Mouse (Mus musculus): ENCODE measurements around the gene Pramef12. TPM values are rescaled to one million over a fixed set of nuclear protein-coding genes. Genes with fewer than 3 reads are reported as not detected.
A peak's percentile ranks its signal among the peaks of the same experiment; 100 is the strongest.

Gene Pramef12
- 0.41 and 0.76 TPM in 2 replicates for polyA plus RNA-seq (2015; fragmentation: Nextera tagmentation; extraction: Ambion mirVana)

GRCm38 (mm10) chr4:144408290-144408689 lies at the start of gene Pramef12:
Gene Pramef12 (minus strand): TSS chr4:144408464.
- H3K27me3 ChIP-seq, result no peaks in the 10 kb centered on the region
- no peaks in the 10 kb centered on the region for H3K9me3 ChIP-seq
- no peak within 1 kb of the TSS for H3K4me3 ChIP-seq
- H3K27ac ChIP-seq, result no peak within 1 kb of the TSS
- H3K9ac ChIP-seq, result no peak within 1 kb of the TSS
- 60% methylated on average over 9 of the region's 9 CpGs for WGBS
- no peaks in the 10 kb centered on the region for H3K4me1 ChIP-seq
- H3K36me3 ChIP-seq, result no peaks in the 10 kb centered on the region
- no peak for ATAC-seq (ENCODE audit: insufficient number of reproducible peaks, low FRiP score, low TSS enrichment, low read depth)
- H3K4me2 ChIP-seq, result no peak within 1 kb of the TSS

GRCm38 (mm10) chr4:144453217-144453616 lies 45.0 kb upstream of the Pramef12 start, which contains the start of gene Gm9944:
Gene Gm9944 (minus strand): TSS chr4:144453317.
- no peak for ATAC-seq (ENCODE audit: insufficient number of reproducible peaks, low FRiP score, low TSS enrichment, low read depth)
- Histone ChIP-seq H3K9me3 (no peaks in the 10 kb centered on the region), H3K4me1 (no peaks in the 10 kb centered on the region), H3K36me3 (no peaks in the 10 kb centered on the region), H3K4me3 (no peak within 1 kb of the TSS), H3K27ac (no peak within 1 kb of the TSS), H3K9ac (no peak within 1 kb of the TSS), H3K4me2 (no peak within 1 kb of the TSS), H3K27me3 (no peaks in the 10 kb centered on the region)
- 76% methylated on average over 2 of the region's 2 CpGs for WGBS

GRCm38 (mm10) chr4:144448546-144448945 lies 40.3 kb upstream of the Pramef12 start:
- Histone ChIP-seq H3K4me1 (no peaks in the 10 kb centered on the region), H3K9me3 (no peaks in the 10 kb centered on the region), H3K9ac (no peak overlapping the region), H3K4me3 (no peak overlapping the region), H3K4me2 (no peak overlapping the region), H3K27ac (no peak overlapping the region), H3K36me3 (no peaks in the 10 kb centered on the region), H3K27me3 (no peaks in the 10 kb centered on the region)
- WGBS, result 42% methylated on average over 2 of the region's 2 CpGs
- no peak for ATAC-seq (ENCODE audit: insufficient number of reproducible peaks, low FRiP score, low TSS enrichment, low read depth)

- ATAC-seq (ENCODE audit: insufficient number of reproducible peaks, low FRiP score, low TSS enrichment, low read depth), result no peak
- H3K4me1 ChIP-seq, result no peaks in the 10 kb centered on the region
- H3K9me3 ChIP-seq, result no peaks in the 10 kb centered on the region
- no peak overlapping the region for H3K4me3 ChIP-seq
- no peaks in the 10 kb centered on the region for H3K27me3 ChIP-seq
- WGBS, result 57% methylated on average over 1 of the region's 1 CpGs
- H3K9ac ChIP-seq, result no peak overlapping the region
- no peaks in the 10 kb centered on the region for H3K36me3 ChIP-seq
- no peak overlapping the region for H3K27ac ChIP-seq
- no peak overlapping the region for H3K4me2 ChIP-seq
Observed at GRCm38 (mm10) chr4:144441582-144441981, 33.3 kb upstream of the Pramef12 start.

GRCm38 (mm10) chr4:144441095-144441494 lies 32.8 kb upstream of the Pramef12 start:
- Histone ChIP-seq H3K27ac (no peak overlapping the region), H3K4me3 (no peak overlapping the region), H3K4me1 (no peaks in the 10 kb centered on the region), H3K9me3 (no peaks in the 10 kb centered on the region), H3K27me3 (no peaks in the 10 kb centered on the region), H3K9ac (no peak overlapping the region), H3K36me3 (no peaks in the 10 kb centered on the region), H3K4me2 (no peak overlapping the region)
- 79% methylated on average over 3 of the region's 4 CpGs for WGBS
- no peak for ATAC-seq (ENCODE audit: insufficient number of reproducible peaks, low FRiP score, low TSS enrichment, low read depth)

GRCm38 (mm10) chr4:144438672-144439071 lies 30.4 kb upstream of the Pramef12 start, which contains the start of gene 1700012P22Rik:
Gene 1700012P22Rik (minus strand): TSS chr4:144438772.
- Histone ChIP-seq H3K27ac (no peak within 1 kb of the TSS), H3K4me3 (no peak within 1 kb of the TSS), H3K4me1 (no peaks in the 10 kb centered on the region), H3K36me3 (no peaks in the 10 kb centered on the region), H3K9ac (no peak within 1 kb of the TSS), H3K9me3 (no peaks in the 10 kb centered on the region), H3K27me3 (no peaks in the 10 kb centered on the region), H3K4me2 (no peak within 1 kb of the TSS)
- ATAC-seq (ENCODE audit: insufficient number of reproducible peaks, low FRiP score, low TSS enrichment, low read depth), result no peak

GRCm38 (mm10) chr4:144433216-144433615 lies 25.0 kb upstream of the Pramef12 start:
- Histone ChIP-seq H3K4me3 (no peak overlapping the region), H3K9ac (no peak overlapping the region), H3K9me3 (no peaks in the 10 kb centered on the region), H3K4me1 (no peaks in the 10 kb centered on the region), H3K27me3 (no peaks in the 10 kb centered on the region), H3K27ac (no peak overlapping the region), H3K36me3 (no peaks in the 10 kb centered on the region), H3K4me2 (no peak overlapping the region)
- ATAC-seq (ENCODE audit: insufficient number of reproducible peaks, low FRiP score, low TSS enrichment, low read depth), result no peak
- WGBS, result 87% methylated on average over 5 of the region's 5 CpGs

GRCm38 (mm10) chr4:144430723-144431122 lies 22.5 kb upstream of the Pramef12 start:
- Histone ChIP-seq H3K27ac (no peak overlapping the region), H3K4me3 (no peak overlapping the region), H3K9me3 (no peaks in the 10 kb centered on the region), H3K36me3 (no peaks in the 10 kb centered on the region), H3K4me1 (no peaks in the 10 kb centered on the region), H3K9ac (no peak overlapping the region), H3K4me2 (no peak overlapping the region), H3K27me3 (no peaks in the 10 kb centered on the region)
- WGBS, result 78% methylated on average over 2 of the region's 2 CpGs
- no peak for ATAC-seq (ENCODE audit: insufficient number of reproducible peaks, low FRiP score, low TSS enrichment, low read depth)

- H3K36me3 ChIP-seq, result no peaks in the 10 kb centered on the region
- H3K27ac ChIP-seq, result no peak overlapping the region
- no peak overlapping the region for H3K4me3 ChIP-seq
- no peaks in the 10 kb centered on the region for H3K9me3 ChIP-seq
- no peaks in the 10 kb centered on the region for H3K27me3 ChIP-seq
- ATAC-seq (ENCODE audit: insufficient number of reproducible peaks, low FRiP score, low TSS enrichment, low read depth), result no peak
- no peak overlapping the region for H3K4me2 ChIP-seq
- WGBS, result 16% methylated on average over 3 of the region's 3 CpGs
- H3K9ac ChIP-seq, result no peak overlapping the region
- no peaks in the 10 kb centered on the region for H3K4me1 ChIP-seq
Observed at GRCm38 (mm10) chr4:144428868-144429267, 20.6 kb upstream of the Pramef12 start.

GRCm38 (mm10) chr4:144424590-144424989 lies 16.3 kb upstream of the Pramef12 start:
- H3K4me3 ChIP-seq, result no peak overlapping the region
- H3K27me3 ChIP-seq, result no peaks in the 10 kb centered on the region
- 74% methylated on average over 5 of the region's 5 CpGs for WGBS
- no peak overlapping the region for H3K27ac ChIP-seq
- no peaks in the 10 kb centered on the region for H3K36me3 ChIP-seq
- ATAC-seq (ENCODE audit: insufficient number of reproducible peaks, low FRiP score, low TSS enrichment, low read depth), result no peak
- H3K9me3 ChIP-seq, result no peaks in the 10 kb centered on the region
- H3K4me2 ChIP-seq, result no peak overlapping the region
- H3K4me1 ChIP-seq, result no peaks in the 10 kb centered on the region
- H3K9ac ChIP-seq, result no peak overlapping the region

- no peaks in the 10 kb centered on the region for H3K27me3 ChIP-seq
- H3K27ac ChIP-seq, result no peak overlapping the region
- H3K9ac ChIP-seq, result no peak overlapping the region
- ATAC-seq (ENCODE audit: insufficient number of reproducible peaks, low FRiP score, low TSS enrichment, low read depth), result no peak
- H3K4me3 ChIP-seq, result no peak overlapping the region
- H3K9me3 ChIP-seq, result no peaks in the 10 kb centered on the region
- H3K4me2 ChIP-seq, result no peak overlapping the region
- no peaks in the 10 kb centered on the region for H3K4me1 ChIP-seq
- H3K36me3 ChIP-seq, result no peaks in the 10 kb centered on the region
Observed at GRCm38 (mm10) chr4:144420644-144421043, 12.4 kb upstream of the Pramef12 start.

- 77% methylated on average over 3 of the region's 3 CpGs for WGBS
- no peak for ATAC-seq (ENCODE audit: insufficient number of reproducible peaks, low FRiP score, low TSS enrichment, low read depth)
Observed at GRCm38 (mm10) chr4:144406261-144406660, 2.0 kb downstream of the Pramef12 start.

GRCm38 (mm10) chr4:144404456-144405086 lies 3.7 kb downstream of the Pramef12 start:
- Histone ChIP-seq H3K27ac (peak overlapping the region; percentile 87), H3K4me1 (no peaks in the 10 kb centered on the region), H3K9ac (0 out of 2 replicates have a peak overlapping the region, but pooled peaks have one; percentile 1), H3K36me3 (no peaks in the 10 kb centered on the region), H3K4me2 (peak overlapping the region; percentile 49), H3K9me3 (no peaks in the 10 kb centered on the region), H3K4me3 (peak overlapping the region; percentile 31), H3K27me3 (no peaks in the 10 kb centered on the region)
- ATAC-seq (ENCODE audit: insufficient number of reproducible peaks, low FRiP score, low TSS enrichment, low read depth), result peak; percentile 87
- 4% methylated on average over 17 of the region's 17 CpGs for WGBS

More at GRCm38 (mm10) chr4:144406261-144406660, 2.0 kb downstream of the Pramef12 start:
- Histone ChIP-seq H3K4me1 (no peaks in the 10 kb centered on the region), H3K4me2 (no peak overlapping the region), H3K27me3 (no peaks in the 10 kb centered on the region), H3K9ac (no peak overlapping the region), H3K9me3 (no peaks in the 10 kb centered on the region), H3K4me3 (no peak overlapping the region), H3K36me3 (no peaks in the 10 kb centered on the region), H3K27ac (no peak overlapping the region)

All from limb, embryonic 15.5 days (tissue).